Mouse (Mus musculus) spleen, adult 2 months (tissue): ENCODE data around the gene Ankrd23.

Experiments used
- CTCF ChIP-seq: fragments of 200-500 bp; IDR thresholded peaks from 2 replicates; pipeline ENCODE4 v1.5.1; 2011; ENCODE audit warnings: mild to moderate bottlenecking, inconsistent platforms; ENCODE audit not compliant: insufficient read depth, insufficient read length, insufficient replicate concordance; ENCODE audit errors: extremely low read depth
- POLR2A ChIP-seq: fragments of 200-500 bp; IDR thresholded peaks from 2 replicates; pipeline ENCODE4 v1.6.1; 2011; ENCODE audit warnings: low read depth, low read length, inconsistent platforms

GRCm38 (mm10) chr1:36563197-36563596, 26.5 kb upstream of the Ankrd23 start:
- TF ChIP-seq POLR2A (no peak), CTCF (no peak)
